Mouse (Mus musculus) cortical plate, adult 2 months (tissue): Measurements from ENCODE around the gene Ggcx.

Source experiments
- CTCF ChIP-seq: fragments of 200-500 bp; IDR thresholded peaks from 2 replicates; pipeline ENCODE4 v1.5.1; 2011; ENCODE audit warnings: mild to moderate bottlenecking, control low read depth, low read length; ENCODE audit not compliant: insufficient read depth; ENCODE audit errors: extremely low read depth
- POLR2A ChIP-seq: fragments of 200-500 bp; IDR thresholded peaks from 2 replicates; pipeline ENCODE4 v1.6.1; 2011; ENCODE audit warnings: mild to moderate bottlenecking, low read length, control low read depth; ENCODE audit not compliant: insufficient read depth; ENCODE audit errors: extremely low read depth

- TF ChIP-seq POLR2A (no peak), CTCF (no peak)
These were observed 15.1 kb downstream of the Ggcx start for GRCm38 (mm10) chr6:72429061-72429842.
